Comparison of ENCODE assay signal across 20 mouse cellular contexts in genomic region chr16:17742810-17743209, GRCm38 (mm10). TPM values are rescaled to one million over a fixed set of nuclear protein-coding genes. Genes with fewer than 3 reads are reported as not detected.
A peak's percentile ranks its signal among the peaks of the same experiment; 100 is the strongest.
DNase-seq lines count a peak whose midpoint lies in the region; ATAC-seq and TF ChIP-seq lines count a peak whose summit lies in the region.
"Had no signal": no experiment of that assay in that cellular context is flagged by ENCODE, and none has a peak within 500 bp of the region (broad histone marks: within the 10 kb centered on the region; RNA-seq: fewer than 3 reads in every experiment).

No protein-coding gene starts in this region.

- 48% methylated on average over 1 of the region's 1 CpGs for WGBS in kidney, adult 2 months
- WGBS in limb, embryonic 15.5 days, result 73% methylated on average over 1 of the region's 1 CpGs
- WGBS in stomach, postnatal 0 days, result 47% methylated on average over 1 of the region's 1 CpGs
- WGBS in hindbrain, embryonic 10.5 days, result 83% methylated on average over 1 of the region's 1 CpGs

- no peak overlapping the region for H3K4me2 ChIP-seq in limb, embryonic 15.5 days
- no peak overlapping the region for H3K4me2 ChIP-seq in stomach, postnatal 0 days (replicated peaks; ENCODE audit: low read depth)
- H3K4me2 ChIP-seq: liver, embryonic 13.5 days; midbrain, embryonic 13.5 days had no signal

- no peak overlapping the region for H3K9ac ChIP-seq in limb, embryonic 15.5 days
- H3K9ac ChIP-seq in stomach, postnatal 0 days (ENCODE audit: low read length), result 0 out of 2 replicates have a peak overlapping the region, but pooled peaks have one; percentile 8
- H3K9ac ChIP-seq: liver, embryonic 13.5 days; midbrain, embryonic 13.5 days had no signal

- TF ChIP-seq CTCF in kidney, adult 2 months (conservative IDR thresholded peaks at IDR 0.05; ENCODE audit: insufficient read depth, insufficient read length, low read depth, low read length), result no peak
- TF ChIP-seq CTCF in stomach, postnatal 0 days (IDR thresholded peaks at IDR 0.05; ENCODE audit: low read depth), result peak; percentile 23; the same call in 1 of the 2 replicates

- H3K4me3 ChIP-seq in kidney, adult 2 months (ENCODE audit: insufficient read depth, low read depth, low read length), result no peak overlapping the region
- no peak overlapping the region for H3K4me3 ChIP-seq in limb, embryonic 15.5 days
- H3K4me3 ChIP-seq in stomach, postnatal 0 days (ENCODE audit: low read depth, low read length), result no peak overlapping the region
- H3K4me3 ChIP-seq in hindbrain, embryonic 10.5 days, result no peak overlapping the region
- H3K4me3 ChIP-seq: liver, embryonic 13.5 days; midbrain, embryonic 13.5 days had no signal

- H3K36me3 ChIP-seq in kidney, adult 2 months (ENCODE audit: control insufficient read depth, insufficient read depth, low read length), result no peaks in the 10 kb centered on the region
- no peaks in the 10 kb centered on the region for H3K36me3 ChIP-seq in limb, embryonic 15.5 days
- no peaks in the 10 kb centered on the region for H3K36me3 ChIP-seq in stomach, postnatal 0 days (ENCODE audit: control insufficient read depth, insufficient read depth, low read length)
- H3K36me3 ChIP-seq in hindbrain, embryonic 10.5 days, result no peaks in the 10 kb centered on the region
- H3K36me3 ChIP-seq: liver, embryonic 13.5 days; midbrain, embryonic 13.5 days had no signal

- no peak for TF ChIP-seq EP300 in stomach, postnatal 0 days (optimal IDR thresholded peaks at IDR 0.05)

- no peak for TF ChIP-seq POLR2A in kidney, adult 2 months (IDR thresholded peaks at IDR 0.05; ENCODE audit: low read depth, low read length)

- ATAC-seq in limb, embryonic 15.5 days (ENCODE audit: insufficient number of reproducible peaks, low FRiP score, low TSS enrichment, low read depth), result no peak
- peak; percentile 84 for ATAC-seq in stomach, postnatal 0 days (ENCODE audit: low FRiP score, low TSS enrichment)
- ATAC-seq: forebrain, embryonic 16.5 days; hindbrain, postnatal 0 days; midbrain, embryonic 13.5 days had no signal

- H3K9me3 ChIP-seq in limb, embryonic 15.5 days, result no peaks in the 10 kb centered on the region
- no peaks in the 10 kb centered on the region for H3K9me3 ChIP-seq in stomach, postnatal 0 days (ENCODE audit: control insufficient read depth, low read length)
- no peaks in the 10 kb centered on the region for H3K9me3 ChIP-seq in hindbrain, embryonic 10.5 days
- H3K9me3 ChIP-seq: liver, embryonic 13.5 days; midbrain, embryonic 13.5 days had no signal

- H3K4me1 ChIP-seq in kidney, adult 2 months (ENCODE audit: control insufficient read depth, insufficient read depth, low read length), result no peaks in the 10 kb centered on the region
- peaks cover 4% of the 10 kb centered on the region; the same call in 1 of the 2 replicates for H3K4me1 ChIP-seq in limb, embryonic 15.5 days
- 0 out of 2 replicates have a peak, but pooled peaks cover 3% of the 10 kb centered on the region for H3K4me1 ChIP-seq in stomach, postnatal 0 days (replicated peaks; ENCODE audit: control insufficient read depth, insufficient read depth)
- H3K4me1 ChIP-seq in hindbrain, embryonic 10.5 days (replicated peaks), result no peaks in the 10 kb centered on the region
- H3K4me1 ChIP-seq: liver, embryonic 13.5 days; midbrain, embryonic 13.5 days had no signal

- no peak overlapping the region for H3K27ac ChIP-seq in kidney, adult 2 months (ENCODE audit: insufficient read depth, low read depth, low read length)
- peak overlapping the region; percentile 59 for H3K27ac ChIP-seq in limb, embryonic 15.5 days
- peak overlapping the region; percentile 84 for H3K27ac ChIP-seq in stomach, postnatal 0 days (replicated peaks)
- no peak overlapping the region for H3K27ac ChIP-seq in hindbrain, embryonic 10.5 days
- H3K27ac ChIP-seq: hindbrain, postnatal 0 days; liver, embryonic 13.5 days; midbrain, embryonic 13.5 days had no signal

- peak; percentile 50 for DNase-seq in urinary bladder, postnatal 14 days (ENCODE audit: low spot score)
- DNase-seq in urinary bladder, postnatal 4 days (ENCODE audit: low spot score in 2 of 2), result no peak
- peak; percentile 56 for DNase-seq in kidney, adult 2 months
- peak; percentile 33 for DNase-seq in stomach, postnatal 0 days (ENCODE audit: low spot score)
- DNase-seq in cerebellum, postnatal 14 days, result no peak
- DNase-seq in hindbrain, embryonic 10.5 days (ENCODE audit: low spot score), result no peak
- DNase-seq in gastrocnemius, adult 8-10 months (ENCODE audit: low spot score in 2 of 2), result no peak
- DNase-seq: adrenal gland, adult 8-10 months; cerebellum, adult 11 months; cerebellum, postnatal 36 days; heart, adult 11 months; layer of hippocampus, postnatal 36 days; left cerebral cortex, postnatal 4 days; liver, embryonic 13.5 days; spleen, adult 18-20 months; thymus, postnatal 4 days had no signal

- no peaks in the 10 kb centered on the region for H3K27me3 ChIP-seq in kidney, adult 2 months (replicated peaks; ENCODE audit: control insufficient read depth, insufficient read depth, low read length)
- no peaks in the 10 kb centered on the region for H3K27me3 ChIP-seq in limb, embryonic 15.5 days
- no peaks in the 10 kb centered on the region for H3K27me3 ChIP-seq in stomach, postnatal 0 days (ENCODE audit: control insufficient read depth, insufficient read depth, low read length)
- no peaks in the 10 kb centered on the region for H3K27me3 ChIP-seq in hindbrain, embryonic 10.5 days (ENCODE audit: insufficient read depth, poor library complexity, severe bottlenecking)
- H3K27me3 ChIP-seq: midbrain, embryonic 13.5 days had no signal

RNA-seq across cellular contexts. Expression of gene Med15, which starts 10.1 kb away (rescaled TPM):
- 48.6 and 54.3 TPM in 2 replicates for polyA plus RNA-seq in kidney, adult 2 months (2012; rRNA removed)
- 40.6 and 42.8 TPM in 2 replicates for polyA plus RNA-seq in limb, embryonic 15.5 days (2015; fragmentation: Nextera tagmentation; extraction: Ambion mirVana)
- polyA plus RNA-seq in stomach, postnatal 0 days (2015; fragmentation: Nextera tagmentation; extraction: Ambion mirVana), result 19.4 and 22.7 TPM in 2 replicates
- polyA plus RNA-seq in hindbrain, embryonic 10.5 days (2016; fragmentation: Nextera tagmentation; extraction: Ambion mirVana), result 46.8 and 54.2 TPM in 2 replicates
- 10 to 100 TPM; 11.7 to 16.7 (median 14.4) TPM for total RNA-seq in gastrocnemius, adult 8-10 months (2022)

RNA-seq across cellular contexts. Expression of gene Klhl22, which starts 16.6 kb away (rescaled TPM):
- 50.9 and 69.4 TPM in 2 replicates for polyA plus RNA-seq in kidney, adult 2 months (2012; rRNA removed)
- polyA plus RNA-seq in limb, embryonic 15.5 days (2015; fragmentation: Nextera tagmentation; extraction: Ambion mirVana), result 83.9 and 88.5 TPM in 2 replicates
- 32.0 and 34.0 TPM in 2 replicates for polyA plus RNA-seq in stomach, postnatal 0 days (2015; fragmentation: Nextera tagmentation; extraction: Ambion mirVana)
- 57.5 TPM in 2 replicates for polyA plus RNA-seq in hindbrain, embryonic 10.5 days (2016; fragmentation: Nextera tagmentation; extraction: Ambion mirVana)
- total RNA-seq in gastrocnemius, adult 8-10 months (2022), result 10 to 100 TPM; 20.1 to 30.6 (median 25.4) TPM

RNA-seq across cellular contexts. Expression of gene Scarf2, which starts 54.3 kb away (rescaled TPM):
- 26.8 and 38.2 TPM in 2 replicates for polyA plus RNA-seq in kidney, adult 2 months (2012; rRNA removed)
- polyA plus RNA-seq in limb, embryonic 15.5 days (2015; fragmentation: Nextera tagmentation; extraction: Ambion mirVana), result 25.0 and 32.4 TPM in 2 replicates
- 7.8 and 10.7 TPM in 2 replicates for polyA plus RNA-seq in stomach, postnatal 0 days (2015; fragmentation: Nextera tagmentation; extraction: Ambion mirVana)
- 5.4 and 9.6 TPM in 2 replicates for polyA plus RNA-seq in hindbrain, embryonic 10.5 days (2016; fragmentation: Nextera tagmentation; extraction: Ambion mirVana)
- 1 to 10 TPM; 1.1 to 3.3 (median 2.4) TPM for total RNA-seq in gastrocnemius, adult 8-10 months (2022)

Comparison
In these comparisons a context has a peak if more than half of its experiments do, and no peak if none do; other contexts are left out.
1. DNase-seq: peak in urinary bladder, postnatal 14 days (single experiment), kidney, adult 2 months (single experiment) and stomach, postnatal 0 days (single experiment); none in urinary bladder, postnatal 4 days (0 of 2), cerebellum, postnatal 14 days (0 of 2), hindbrain, embryonic 10.5 days (single experiment) and gastrocnemius, adult 8-10 months (0 of 2).
2. H3K27ac ChIP-seq: peak in limb, embryonic 15.5 days (single experiment) and stomach, postnatal 0 days (single experiment); none in kidney, adult 2 months (single experiment) and hindbrain, embryonic 10.5 days (single experiment).